Mouse (Mus musculus) lung, postnatal 10 days (tissue): ENCODE results near the gene Gale.
"Not testable (repeated sequence)": the region's sequence is repeated elsewhere in the genome, so short reads cannot be mapped to it uniquely, and the experiment has no call there.

Source experiments
- DNase-seq: peaks from one replicate; pipeline ENCODE4 v3.0.0; 2021

Gene Gale

GRCm38 (mm10) chr4:135971805-135972555 is 8.5 kb downstream of the Gale start:
- no peak for DNase-seq

- peak; percentile 94 for DNase-seq
These were observed 9.0 kb downstream of the Gale start, which contains the start of gene Lypla2 for GRCm38 (mm10) chr4:135972556-135972906. Gene Lypla2, minus strand, starts transcription at chr4:135972626.

- DNase-seq, result no peak
These were observed 9.6 kb downstream of the Gale start for GRCm38 (mm10) chr4:135972911-135973811.

- DNase-seq, result no peak
These were observed 12.6 kb downstream of the Gale start for GRCm38 (mm10) chr4:135976146-135976545.

GRCm38 (mm10) chr4:135980223-135980622 is 16.7 kb downstream of the Gale start:
- DNase-seq, result not testable (repeated sequence)

- DNase-seq, result no peak
These were observed 18.1 kb downstream of the Gale start for GRCm38 (mm10) chr4:135981524-135982063.

- no peak for DNase-seq
These were observed 21.0 kb downstream of the Gale start for GRCm38 (mm10) chr4:135984556-135984955.

GRCm38 (mm10) chr4:135985193-135985592 is 21.7 kb downstream of the Gale start:
- no peak for DNase-seq

- DNase-seq, result no peak
These were observed 22.2 kb downstream of the Gale start for GRCm38 (mm10) chr4:135985769-135986168.

GRCm38 (mm10) chr4:135986301-135986942 is 22.9 kb downstream of the Gale start:
- DNase-seq, result no peak

- peak; percentile 94 for DNase-seq
These were observed 23.6 kb downstream of the Gale start, which contains the start of gene Pithd1 for GRCm38 (mm10) chr4:135986943-135987710. Gene Pithd1, minus strand, starts transcription at chr4:135987264.

GRCm38 (mm10) chr4:135987714-135988113 is 24.2 kb downstream of the Gale start:
- DNase-seq, result no peak

GRCm38 (mm10) chr4:135993941-135994340 is 30.4 kb downstream of the Gale start:
- no peak for DNase-seq

- no peak for DNase-seq
These were observed 31.6 kb downstream of the Gale start for GRCm38 (mm10) chr4:135995118-135995517.

GRCm38 (mm10) chr4:136004107-136004675 is 40.7 kb downstream of the Gale start:
- no peak for DNase-seq

- DNase-seq, result no peak
These were observed 41.4 kb downstream of the Gale start for GRCm38 (mm10) chr4:136004921-136005320.

GRCm38 (mm10) chr4:136006821-136007220 is 43.3 kb downstream of the Gale start:
- DNase-seq, result no peak

GRCm38 (mm10) chr4:136008782-136009447 is 45.4 kb downstream of the Gale start:
- DNase-seq, result no peak

GRCm38 (mm10) chr4:136010586-136010985 is 47.1 kb downstream of the Gale start:
- no peak for DNase-seq

GRCm38 (mm10) chr4:136016059-136016602 is 52.6 kb downstream of the Gale start:
- no peak for DNase-seq
